In the genomic region with DNA sequence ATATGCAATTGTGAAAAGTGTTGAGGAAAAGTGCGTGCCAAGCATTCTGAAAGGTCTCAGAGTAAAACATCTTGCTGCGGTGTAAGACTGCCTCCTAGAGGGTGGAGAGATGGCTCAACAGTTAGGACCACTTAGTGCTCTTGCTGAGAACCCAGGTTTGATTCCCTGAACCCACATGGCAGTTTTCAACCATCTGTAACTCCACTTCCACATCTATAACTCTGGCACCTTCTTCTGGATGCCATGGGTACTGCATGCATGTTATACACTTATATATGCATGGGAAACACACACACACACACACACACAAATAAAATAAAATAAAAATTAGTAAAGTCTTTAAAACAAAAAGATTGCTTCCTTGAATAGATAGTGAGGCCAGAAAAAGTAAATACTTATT, we compare ENCODE assay signal across 9 mouse cellular contexts.
A peak's percentile ranks its signal among the peaks of the same experiment; 100 is the strongest.
DNase-seq lines count a peak whose midpoint lies in the region; ATAC-seq and TF ChIP-seq lines count a peak whose summit lies in the region.
"Had no signal": no experiment of that assay in that cellular context is flagged by ENCODE, and none has a peak within 500 bp of the region (broad histone marks: within the 10 kb centered on the region; RNA-seq: fewer than 3 reads in every experiment).

No protein-coding gene starts in this region.

- no peak overlapping the region for H3K4me2 ChIP-seq in stomach, postnatal 0 days (replicated peaks; ENCODE audit: low read depth)

- intact Hi-C loops in heart, adult 2 months (cut with DNase I), result no loop called here

- no peak overlapping the region for H3K4me3 ChIP-seq in heart, adult 2 months
- no peak overlapping the region for H3K4me3 ChIP-seq in MEL (ENCODE audit: control insufficient read depth in 1 of 2, insufficient read depth in 1 of 2, low read depth in 2 of 2, low read length in 2 of 2)
- no peak overlapping the region for H3K4me3 ChIP-seq in stomach, postnatal 0 days (ENCODE audit: low read depth, low read length)
- H3K4me3 ChIP-seq: myocyte had no signal

- no peaks in the 10 kb centered on the region for H3K79me2 ChIP-seq in heart, adult 2 months (replicated peaks; ENCODE audit: control insufficient read depth, insufficient read depth, low read length)
- no peaks in the 10 kb centered on the region for H3K79me2 ChIP-seq in MEL (ENCODE audit: control insufficient read depth, insufficient read depth, low read length, poor library complexity)

- H3K9me3 ChIP-seq in MEL (replicated peaks; ENCODE audit: insufficient read depth, low read length), result no peaks in the 10 kb centered on the region
- H3K9me3 ChIP-seq in stomach, postnatal 0 days (ENCODE audit: control insufficient read depth, low read length), result no peaks in the 10 kb centered on the region

- H3K27ac ChIP-seq in heart, adult 2 months, result no peak overlapping the region
- no peak overlapping the region for H3K27ac ChIP-seq in MEL (ENCODE audit: control insufficient read depth, low read depth, low read length)
- H3K27ac ChIP-seq in stomach, postnatal 0 days (replicated peaks), result no peak overlapping the region

- H3K27me3 ChIP-seq in heart, adult 2 months (ENCODE audit: control insufficient read depth, insufficient read depth, low read length), result no peaks in the 10 kb centered on the region
- no peaks in the 10 kb centered on the region for H3K27me3 ChIP-seq in MEL (ENCODE audit: control insufficient read depth in 1 of 2, insufficient read depth in 2 of 2, low read length in 2 of 2)
- H3K27me3 ChIP-seq in stomach, postnatal 0 days (ENCODE audit: control insufficient read depth, insufficient read depth, low read length), result no peaks in the 10 kb centered on the region

- no peak for TF ChIP-seq POLR2A in heart, adult 2 months (IDR thresholded peaks at IDR 0.05; ENCODE audit: insufficient read depth, low read depth, low read length)
- TF ChIP-seq POLR2A in MEL (IDR thresholded peaks at IDR 0.05; ENCODE audit: control insufficient read depth in 1 of 2, insufficient read depth in 1 of 2, low read depth in 1 of 2, low read length in 2 of 2, poor library complexity in 1 of 2), result no peak

- peak; percentile 73 for TF ChIP-seq CTCF in heart, adult 2 months (IDR thresholded peaks at IDR 0.05)
- TF ChIP-seq CTCF in MEL (IDR thresholded peaks at IDR 0.05 in 2 of 3, conservative IDR thresholded peaks at IDR 0.05 in 1 of 3; ENCODE audit: control insufficient read depth in 1 of 3, insufficient read depth in 1 of 3, low read depth in 2 of 3, low read length in 3 of 3, poor library complexity in 1 of 3, severe bottlenecking in 1 of 3), result peak in 2 of 3 experiments; percentile 32 to 56; a peak in 4 of 6 replicates
- TF ChIP-seq CTCF in stomach, postnatal 0 days (IDR thresholded peaks at IDR 0.05; ENCODE audit: low read depth), result peak; percentile 70

- DNase-seq in heart, adult 2 months, result peak in 1 of 2 experiments; percentile 3
- no peak for DNase-seq in heart, adult 11 months
- peak; percentile 70 for DNase-seq in 3T3-L1 (ENCODE audit: low read depth, low spot score)
- peak; percentile 46 for DNase-seq in MEL (ENCODE audit: low read depth, low spot score)
- DNase-seq in heart, postnatal 4 days, result peak; percentile 46
- peak; percentile 14 for DNase-seq in stomach, postnatal 0 days (ENCODE audit: low spot score)
- DNase-seq in adrenal gland, postnatal 4 days (ENCODE audit: low spot score in 2 of 2), result no peak
- DNase-seq in ovary, postnatal 10 days (ENCODE audit: low spot score), result no peak

- WGBS in heart, adult 2 months, result 69% methylated on average over 2 of the region's 2 CpGs
- WGBS in stomach, postnatal 0 days, result 67% methylated on average over 2 of the region's 2 CpGs

- no peak for TF ChIP-seq EP300 in heart, adult 2 months (IDR thresholded peaks at IDR 0.05; ENCODE audit: insufficient read depth, low read depth, low read length)
- no peak for TF ChIP-seq EP300 in MEL (IDR thresholded peaks at IDR 0.05; ENCODE audit: low read depth in 1 of 2, low read length in 2 of 2)
- TF ChIP-seq EP300 in stomach, postnatal 0 days (optimal IDR thresholded peaks at IDR 0.05), result no peak

- peak; percentile 64 for TF ChIP-seq RAD21 in MEL (IDR thresholded peaks at IDR 0.05; ENCODE audit: low read depth, low read length)

- no peak for ATAC-seq in stomach, postnatal 0 days (ENCODE audit: low FRiP score, low TSS enrichment)

- no peaks in the 10 kb centered on the region for H3K36me3 ChIP-seq in heart, adult 2 months (ENCODE audit: control insufficient read depth, insufficient read depth, low read length)
- H3K36me3 ChIP-seq in MEL (ENCODE audit: control insufficient read depth in 1 of 2, insufficient read depth in 2 of 2, low read length in 2 of 2), result peaks cover 0 to 2% of the 10 kb centered on the region in 2 experiments; a peak in 3 of 4 replicates
- no peaks in the 10 kb centered on the region for H3K36me3 ChIP-seq in stomach, postnatal 0 days (ENCODE audit: control insufficient read depth, insufficient read depth, low read length)

- no peaks in the 10 kb centered on the region for H3K4me1 ChIP-seq in heart, adult 2 months (ENCODE audit: control insufficient read depth, insufficient read depth, low read length)
- peaks cover 0 to 2% of the 10 kb centered on the region in 2 experiments; a peak in 1 of 4 replicates for H3K4me1 ChIP-seq in MEL (ENCODE audit: control insufficient read depth in 1 of 2, insufficient read depth in 2 of 2, low read length in 2 of 2)
- no peaks in the 10 kb centered on the region for H3K4me1 ChIP-seq in stomach, postnatal 0 days (replicated peaks; ENCODE audit: control insufficient read depth, insufficient read depth)

- no peak overlapping the region for H3K9ac ChIP-seq in heart, adult 2 months (ENCODE audit: low read depth, low read length)
- H3K9ac ChIP-seq in MEL (ENCODE audit: control insufficient read depth, low read depth, low read length, poor library complexity, severe bottlenecking), result no peak overlapping the region
- H3K9ac ChIP-seq in stomach, postnatal 0 days (ENCODE audit: low read length), result no peak overlapping the region

TF ChIP-seq in MEL, 35 proteins besides CTCF, POLR2A, EP300 and RAD21:
- TF ChIP-seq SMC3 (IDR thresholded peaks at IDR 0.05; ENCODE audit: low read depth, low read length) (peak; percentile 71), UBTF (IDR thresholded peaks at IDR 0.05; ENCODE audit: borderline replicate concordance, insufficient read depth, low read depth, low read length) (no peak), MXI1 (IDR thresholded peaks at IDR 0.05; ENCODE audit: low read depth, low read length) (no peak), ZC3H11A (IDR thresholded peaks at IDR 0.05; ENCODE audit: low read depth, low read length) (peak; percentile 44; the same call in 1 of the 2 replicates), ZKSCAN1 (IDR thresholded peaks at IDR 0.05; ENCODE audit: low read depth, low read length) (no peak), HCFC1 (IDR thresholded peaks at IDR 0.05; ENCODE audit: low read depth, low read length) (no peak), CHD1 (IDR thresholded peaks at IDR 0.05; ENCODE audit: low read depth, low read length) (no peak), MYC (IDR thresholded peaks at IDR 0.05; ENCODE audit: low read depth, low read length) (no peak), USF1 (IDR thresholded peaks at IDR 0.05; ENCODE audit: low read depth, low read length) (no peak), POLR2AphosphoS2 (IDR thresholded peaks at IDR 0.05; ENCODE audit: low read length) (no peak)

Comparison
In these comparisons a context has a peak if more than half of its experiments do, and no peak if none do; other contexts are left out.
1. DNase-seq: peak in 3T3-L1 (single experiment), MEL (single experiment), heart, postnatal 4 days (single experiment) and stomach, postnatal 0 days (single experiment); none in heart, adult 11 months (single experiment), adrenal gland, postnatal 4 days (0 of 2) and ovary, postnatal 10 days (single experiment).
2. Peak in every context shown above with its lines, with median percentiles within 50 percentile points of each other: CTCF ChIP-seq.